Mouse (Mus musculus) B cell, adult 62 days (primary cell): Measurements from ENCODE around the gene Ddx47. TPM values are rescaled to one million over a fixed set of nuclear protein-coding genes. Genes with fewer than 3 reads are reported as not detected.

ENCODE experiments used
- total RNA-seq: library from RNA; stranded (reverse); gene quantifications from 4 replicates; pipeline ENCODE4 v1.2.4, GENCODE M21; 2023

Ddx47 gene
- 131 to 154 TPM (median 137 TPM) in 4 replicates for total RNA-seq

DNA sequence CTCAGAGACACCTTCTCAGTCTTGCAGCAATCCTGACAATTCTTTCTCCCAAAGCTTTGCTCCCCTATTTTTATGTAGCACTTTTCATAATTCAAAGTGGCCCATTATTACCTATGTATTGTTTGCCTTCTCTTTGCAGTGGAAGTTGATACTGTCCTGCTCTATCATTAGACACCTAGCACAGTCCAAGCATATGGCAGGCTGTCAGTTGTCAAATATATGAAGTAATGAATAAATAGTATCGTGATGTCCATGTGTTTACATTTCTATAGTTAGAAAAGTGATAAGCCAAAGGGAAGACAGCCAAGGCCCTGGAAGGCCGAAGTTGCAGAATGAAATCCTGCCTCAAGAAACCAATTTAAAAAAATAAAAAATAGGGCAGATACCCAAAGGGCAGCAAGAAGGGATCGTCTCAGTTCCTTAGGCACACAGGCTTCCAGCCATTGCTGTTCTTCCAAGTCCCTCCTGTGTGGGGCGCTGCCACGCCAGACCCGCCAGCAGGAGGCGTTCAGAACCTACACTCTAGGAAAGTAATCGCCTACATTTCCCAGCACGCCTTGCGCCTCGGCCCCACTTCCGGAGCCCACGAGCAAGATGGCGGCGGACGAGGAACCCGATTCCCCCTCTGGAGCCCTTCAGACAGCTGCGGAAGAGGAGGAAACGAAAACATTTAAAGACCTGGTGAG, at the start of gene Ddx47:
Gene Ddx47, plus strand, starts transcription at position 565 of the 686 bp plus-strand sequence.

GRCm38 (mm10) chr6:134981231-134982062, 30.0 kb upstream of the Ddx47 start, which contains the start of gene Apold1:
Apold1 (plus strand) TSS chr6:134981718.

GRCm38 (mm10) chr6:135065236-135065957, 54.0 kb downstream of the Ddx47 start, which contains the start of gene Gprc5a:
Gprc5a (plus strand) TSS chr6:135065651.

Other genes starting within 250 kb of the Ddx47 start
- 44.9 to 57.9 TPM (median 51.5 TPM) in 4 replicates for gene Dusp16, start 219.0 kb upstream of the Ddx47 start, total RNA-seq
- gene Crebl2, start 181.5 kb upstream of the Ddx47 start, total RNA-seq, result 29.3 to 32.5 TPM (median 31.3 TPM) in 4 replicates
- 12.8 to 16.1 TPM (median 14.3 TPM) in 4 replicates for gene Gpr19, start 113.0 kb upstream of the Ddx47 start, total RNA-seq
- gene Cdkn1b, start 91.2 kb upstream of the Ddx47 start, total RNA-seq, result 121 to 125 TPM (median 123 TPM) in 4 replicates
- gene Apold1, start 29.9 kb upstream of the Ddx47 start, total RNA-seq, result 0.21 to 0.27 TPM (median 0.25 TPM) in 4 replicates
- 0.73 to 1.8 TPM (median 1.5 TPM) in 4 replicates for gene Gprc5a, start 54.0 kb downstream of the Ddx47 start, total RNA-seq
- gene Gprc5d, start 106.7 kb downstream of the Ddx47 start, total RNA-seq, result not detected in 4 replicates
- 10.6 to 11.7 TPM (median 10.9 TPM) in 4 replicates for gene Fam234b, start 186.4 kb downstream of the Ddx47 start, total RNA-seq
- 10.8 to 18.5 TPM (median 14.6 TPM) in 4 replicates for gene Hebp1, start 186.4 kb downstream of the Ddx47 start, total RNA-seq
- not detected in 4 replicates for gene Gsg1, start 242.7 kb downstream of the Ddx47 start, total RNA-seq